Mouse (Mus musculus): ENCODE measurements around the gene Gdpd5.

GRCm38 (mm10) chr7:99432248-99432647 is 51.0 kb downstream of the Gdpd5 start:
- TF ChIP-seq CTCF (IDR thresholded peaks at IDR 0.05; ENCODE audit: extremely low read depth, insufficient read depth, low read length) (no peak), POLR2A (IDR thresholded peaks at IDR 0.05; ENCODE audit: extremely low read depth, insufficient read depth, low read length) (no peak)

Measured in cortical plate, adult 2 months (tissue).